Mouse (Mus musculus): ENCODE measurements at regions not wholly inside any gene's neighbourhood (a gene's known extent, or its start where the extent isn't known, plus 50 kb on each side); places are given as distances from the start of the nearest gene placed in this dataset.

DNA sequence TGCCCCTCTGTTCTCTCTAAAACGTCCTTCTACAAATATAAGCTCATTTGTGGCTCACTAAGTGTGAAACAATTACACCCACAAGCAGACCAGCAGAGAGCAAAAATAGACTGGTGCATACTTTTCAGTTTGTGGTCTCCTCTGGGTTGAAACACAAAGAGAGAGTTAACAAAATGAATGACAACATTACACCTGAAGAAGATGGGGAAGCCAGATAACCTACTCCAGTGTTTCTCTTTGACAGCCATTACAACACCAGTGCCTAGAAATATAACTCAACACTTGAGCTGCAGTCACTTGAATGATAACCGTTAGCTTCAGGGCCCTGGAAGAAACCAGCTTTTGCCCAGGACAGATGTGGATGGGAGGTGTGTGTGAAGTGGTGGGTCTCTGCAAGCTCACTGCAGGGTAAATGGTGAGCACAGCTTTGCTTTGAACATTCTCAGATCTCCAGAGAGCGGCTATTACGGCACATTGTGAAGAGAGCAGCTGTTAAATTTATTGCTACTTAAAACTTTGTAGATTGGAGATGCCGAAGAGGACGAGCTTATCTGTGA is 316.5 kb upstream of the 4930412O13Rik start:
- no peak for TF ChIP-seq CTCF (IDR thresholded peaks at IDR 0.05; ENCODE audit: low read depth)
- TF ChIP-seq EP300 (IDR thresholded peaks at IDR 0.05; ENCODE audit: low read depth): no peak
